Mouse (Mus musculus) forebrain, embryonic 12.5 days (tissue): Measurements from ENCODE around the gene Tex21. TPM values are rescaled to one million over a fixed set of nuclear protein-coding genes. Genes with fewer than 3 reads are reported as not detected.

Experiments
- ATAC-seq: fragments of 200-750 bp; cut with Nextera tagmentation; 2 replicates; pipeline ENCODE4 v1.8.0; 2017; ENCODE audit warnings: moderate TSS enrichment; ENCODE audit not compliant: low FRiP score
- H3K27ac ChIP-seq: fragments of 300-500 bp; sonication (generic); 2 replicates; pipeline ENCODE4 v1.5.1; 2016; ENCODE audit warnings: mild to moderate bottlenecking
- H3K27me3 ChIP-seq: fragments of 300-500 bp; sonication (generic); 2 replicates; pipeline ENCODE4 v1.6.1; 2016; ENCODE audit warnings: mild to moderate bottlenecking
- H3K36me3 ChIP-seq: fragments of 300-500 bp; sonication (generic); replicated peaks from 2 replicates; pipeline ENCODE4 v1.6.1; 2016; ENCODE audit warnings: mild to moderate bottlenecking
- H3K4me1 ChIP-seq: fragments of 300-500 bp; sonication (generic); 2 replicates; pipeline ENCODE4 v1.6.1; 2016
- H3K4me2 ChIP-seq: fragments of 300-500 bp; sonication (generic); 2 replicates; pipeline ENCODE4 v1.6.1; 2016; ENCODE audit warnings: mild to moderate bottlenecking, moderate library complexity
- H3K4me3 ChIP-seq: fragments of 300-500 bp; sonication (generic); replicated peaks from 2 replicates; pipeline ENCODE4 v1.5.1; 2016; ENCODE audit warnings: mild to moderate bottlenecking
- H3K9ac ChIP-seq: fragments of 300-500 bp; sonication (generic); 2 replicates; pipeline ENCODE4 v1.6.1; 2016; ENCODE audit warnings: mild to moderate bottlenecking
- H3K9me3 ChIP-seq: fragments of 300-500 bp; sonication (generic); 2 replicates; pipeline ENCODE4 v1.6.1; 2016
- WGBS: fragments of 180-500 bp; shearing (Covaris S2); methylation state at CpG from one replicate; pipeline ENCODE4 v1.1.7; 2016; 5-methylcytosine and 5-hydroxymethylcytosine counted together
- polyA plus RNA-seq: library from polyadenylated mRNA; unstranded; fragments of >200 nt; fragmentation: Nextera tagmentation; extraction: Ambion mirVana; gene quantifications from 2 replicates; pipeline ENCODE4 v1.2.1, GENCODE M21; 2016

Gene Tex21
- polyA plus RNA-seq, 1 experiment from 2014 or later, result not detected

- no peaks in the 10 kb centered on the region for H3K27me3 ChIP-seq
- no peaks in the 10 kb centered on the region for H3K9me3 ChIP-seq
- WGBS, result 92% methylated on average over 10 of the region's 10 CpGs
- no peak overlapping the region for H3K9ac ChIP-seq
- H3K4me1 ChIP-seq, result no peaks in the 10 kb centered on the region
- H3K36me3 ChIP-seq, result peaks cover 11% of the 10 kb centered on the region; the same call in 1 of the 2 replicates
- H3K27ac ChIP-seq, result no peak overlapping the region
- no peak overlapping the region for H3K4me3 ChIP-seq
- no peak overlapping the region for H3K4me2 ChIP-seq
- ATAC-seq, result no peak
These were observed 26.3 kb upstream of the Tex21 start for GRCm38 (mm10) chr12:76272610-76273524.

GRCm38 (mm10) chr12:76271516-76271915 lies 25.0 kb upstream of the Tex21 start:
- H3K36me3 ChIP-seq, result peaks cover 11% of the 10 kb centered on the region; the same call in 1 of the 2 replicates
- H3K4me1 ChIP-seq, result no peaks in the 10 kb centered on the region
- H3K27ac ChIP-seq, result no peak overlapping the region
- H3K4me3 ChIP-seq, result no peak overlapping the region
- ATAC-seq, result no peak
- no peaks in the 10 kb centered on the region for H3K9me3 ChIP-seq
- no peak overlapping the region for H3K9ac ChIP-seq
- no peaks in the 10 kb centered on the region for H3K27me3 ChIP-seq
- 92% methylated on average over 6 of the region's 6 CpGs for WGBS
- H3K4me2 ChIP-seq, result no peak overlapping the region

GRCm38 (mm10) chr12:76269196-76269595 lies 22.6 kb upstream of the Tex21 start:
- Histone ChIP-seq H3K27me3 (no peaks in the 10 kb centered on the region), H3K9ac (no peak overlapping the region), H3K4me1 (no peaks in the 10 kb centered on the region), H3K27ac (no peak overlapping the region), H3K9me3 (no peaks in the 10 kb centered on the region), H3K4me2 (no peak overlapping the region), H3K4me3 (no peak overlapping the region), H3K36me3 (peaks cover 8% of the 10 kb centered on the region; the same call in 1 of the 2 replicates)
- ATAC-seq, result no peak
- 76% methylated on average over 7 of the region's 7 CpGs for WGBS

GRCm38 (mm10) chr12:76268686-76269085 lies 22.1 kb upstream of the Tex21 start:
- H3K4me3 ChIP-seq, result no peak overlapping the region
- 78% methylated on average over 10 of the region's 10 CpGs for whole genome bisulfite sequencing
- H3K9me3 ChIP-seq, result no peaks in the 10 kb centered on the region
- ATAC-seq, result no peak
- peaks cover 8% of the 10 kb centered on the region; the same call in 1 of the 2 replicates for H3K36me3 ChIP-seq
- H3K4me1 ChIP-seq, result no peaks in the 10 kb centered on the region
- no peak overlapping the region for H3K27ac ChIP-seq
- H3K27me3 ChIP-seq, result no peaks in the 10 kb centered on the region
- no peak overlapping the region for H3K9ac ChIP-seq
- no peak overlapping the region for H3K4me2 ChIP-seq

- WGBS, result 82% methylated on average over 9 of the region's 9 CpGs
- H3K4me1 ChIP-seq, result no peaks in the 10 kb centered on the region
- no peak for ATAC-seq
- H3K4me2 ChIP-seq, result no peak overlapping the region
- H3K9me3 ChIP-seq, result no peaks in the 10 kb centered on the region
- peaks cover 6% of the 10 kb centered on the region; the same call in 1 of the 2 replicates for H3K36me3 ChIP-seq
- H3K9ac ChIP-seq, result no peak overlapping the region
- H3K27me3 ChIP-seq, result no peaks in the 10 kb centered on the region
- no peak overlapping the region for H3K4me3 ChIP-seq
- no peak overlapping the region for H3K27ac ChIP-seq
These were observed 20.3 kb upstream of the Tex21 start for GRCm38 (mm10) chr12:76266875-76267274.

- Histone ChIP-seq H3K27ac (no peak overlapping the region), H3K4me1 (no peaks in the 10 kb centered on the region)
These were observed 18.5 kb upstream of the Tex21 start for GRCm38 (mm10) chr12:76265001-76265400.

GRCm38 (mm10) chr12:76264325-76264965 lies 17.9 kb upstream of the Tex21 start:
- Histone ChIP-seq H3K4me2 (no peak overlapping the region), H3K27me3 (no peaks in the 10 kb centered on the region), H3K36me3 (no peaks in the 10 kb centered on the region; the same call in 1 of the 2 replicates), H3K9me3 (no peaks in the 10 kb centered on the region), H3K27ac (no peak overlapping the region), H3K4me3 (no peak overlapping the region), H3K9ac (no peak overlapping the region), H3K4me1 (no peaks in the 10 kb centered on the region)
- no peak for ATAC-seq
- 94% methylated on average over 9 of the region's 9 CpGs for whole genome bisulfite sequencing

More at GRCm38 (mm10) chr12:76265001-76265400, 18.5 kb upstream of the Tex21 start:
- 81% methylated on average over 6 of the region's 6 CpGs for WGBS
- Histone ChIP-seq H3K36me3 (no peaks in the 10 kb centered on the region; the same call in 1 of the 2 replicates), H3K9ac (no peak overlapping the region), H3K27me3 (no peaks in the 10 kb centered on the region), H3K4me2 (no peak overlapping the region), H3K9me3 (no peaks in the 10 kb centered on the region), H3K4me3 (no peak overlapping the region)
- ATAC-seq, result no peak

- Histone ChIP-seq H3K9me3 (no peaks in the 10 kb centered on the region), H3K27ac (no peak overlapping the region), H3K27me3 (no peaks in the 10 kb centered on the region), H3K4me3 (no peak overlapping the region), H3K4me1 (no peaks in the 10 kb centered on the region), H3K4me2 (no peak overlapping the region), H3K9ac (no peak overlapping the region), H3K36me3 (no peaks in the 10 kb centered on the region; the same call in 1 of the 2 replicates)
- WGBS, result 52% methylated on average over 1 of the region's 1 CpGs
- no peak for ATAC-seq
These were observed 17.3 kb upstream of the Tex21 start for GRCm38 (mm10) chr12:76263876-76264275.

- no peak overlapping the region for H3K4me3 ChIP-seq
- WGBS, result 89% methylated on average over 4 of the region's 4 CpGs
- no peak for ATAC-seq
These were observed 16.4 kb upstream of the Tex21 start for GRCm38 (mm10) chr12:76262918-76263317.

GRCm38 (mm10) chr12:76261556-76261955 lies 15.0 kb upstream of the Tex21 start:
- Histone ChIP-seq H3K9me3 (no peaks in the 10 kb centered on the region), H3K36me3 (no peaks in the 10 kb centered on the region; the same call in 1 of the 2 replicates), H3K27me3 (no peaks in the 10 kb centered on the region), H3K27ac (no peak overlapping the region), H3K4me2 (no peak overlapping the region), H3K4me3 (no peak overlapping the region), H3K9ac (no peak overlapping the region), H3K4me1 (peaks cover under 1% of the 10 kb centered on the region; the same call in 1 of the 2 replicates)
- ATAC-seq, result no peak
- WGBS, result 93% methylated on average over 4 of the region's 4 CpGs

More at GRCm38 (mm10) chr12:76262918-76263317, 16.4 kb upstream of the Tex21 start:
- no peak overlapping the region for H3K27ac ChIP-seq
- no peak overlapping the region for H3K9ac ChIP-seq
- no peak overlapping the region for H3K4me2 ChIP-seq
- no peaks in the 10 kb centered on the region for H3K4me1 ChIP-seq
- H3K9me3 ChIP-seq, result no peaks in the 10 kb centered on the region
- no peaks in the 10 kb centered on the region for H3K27me3 ChIP-seq
- no peaks in the 10 kb centered on the region; the same call in 1 of the 2 replicates for H3K36me3 ChIP-seq

- H3K4me2 ChIP-seq, result no peak overlapping the region
- ATAC-seq, result no peak
- no peaks in the 10 kb centered on the region for H3K36me3 ChIP-seq
These were observed 14.1 kb upstream of the Tex21 start for GRCm38 (mm10) chr12:76260673-76261072.

GRCm38 (mm10) chr12:76256114-76256843 lies 9.7 kb upstream of the Tex21 start:
- no peak overlapping the region for H3K27ac ChIP-seq
- peak overlapping the region; percentile 94 for H3K4me2 ChIP-seq
- H3K4me3 ChIP-seq, result peak overlapping the region; percentile 58
- ATAC-seq, result no peak
- peak overlapping the region; percentile 66 for H3K9ac ChIP-seq
- peaks cover 4% of the 10 kb centered on the region; the same call in 1 of the 2 replicates for H3K27me3 ChIP-seq
- H3K4me1 ChIP-seq, result peaks cover 11% of the 10 kb centered on the region
- no peaks in the 10 kb centered on the region for H3K36me3 ChIP-seq
- no peaks in the 10 kb centered on the region for H3K9me3 ChIP-seq
- 7% methylated on average over 17 of the region's 17 CpGs for WGBS

More at GRCm38 (mm10) chr12:76260673-76261072, 14.1 kb upstream of the Tex21 start:
- WGBS, result 85% methylated on average over 3 of the region's 3 CpGs
- H3K27ac ChIP-seq, result no peak overlapping the region
- no peaks in the 10 kb centered on the region for H3K27me3 ChIP-seq
- H3K4me1 ChIP-seq, result peaks cover 9% of the 10 kb centered on the region
- H3K9ac ChIP-seq, result no peak overlapping the region
- no peaks in the 10 kb centered on the region for H3K9me3 ChIP-seq
- H3K4me3 ChIP-seq, result no peak overlapping the region
